Mouse (Mus musculus): Measurements from ENCODE around the gene Tmem40. TPM values are rescaled to one million over a fixed set of nuclear protein-coding genes. Genes with fewer than 3 reads are reported as not detected.

Gene Tmem40
- total RNA-seq, 2 experiments from 2014 or later, result 1.4 to 1.6 TPM

- intact Hi-C loops (cut with DNase I), result no loop called here
- DNase-seq (ENCODE audit: extremely low spot score in 1 of 2, low spot score in 2 of 2), result no peak
Observed at GRCm38 (mm10) chr6:115722246-115722645, 40.0 kb downstream of the Tmem40 start.

GRCm38 (mm10) chr6:115717715-115718558 is 44.3 kb downstream of the Tmem40 start:
- intact Hi-C loops (cut with DNase I), result no loop called here
- peak in 1 of 2 experiments; percentile 49 for DNase-seq (ENCODE audit: extremely low spot score in 1 of 2, low spot score in 2 of 2)

GRCm38 (mm10) chr6:115717101-115717652 is 45.0 kb downstream of the Tmem40 start:
- intact Hi-C loops (cut with DNase I), result no loop called here

GRCm38 (mm10) chr6:115711261-115711660 is 50.9 kb downstream of the Tmem40 start:
- intact Hi-C loops (cut with DNase I), result no loop called here
- DNase-seq (ENCODE audit: extremely low spot score in 1 of 2, low spot score in 2 of 2), result no peak

More at GRCm38 (mm10) chr6:115717101-115717652, 45.0 kb downstream of the Tmem40 start:
- DNase-seq (ENCODE audit: extremely low spot score in 1 of 2, low spot score in 2 of 2), result no peak

- intact Hi-C loops (cut with DNase I), result no loop called here
- DNase-seq (ENCODE audit: extremely low spot score in 1 of 2, low spot score in 2 of 2), result no peak
Observed at GRCm38 (mm10) chr6:115702901-115703300, 59.3 kb downstream of the Tmem40 start.

GRCm38 (mm10) chr6:115701302-115701701 is 60.9 kb downstream of the Tmem40 start:
- intact Hi-C loops (cut with DNase I), result no loop called here
- DNase-seq (ENCODE audit: extremely low spot score in 1 of 2, low spot score in 2 of 2), result no peak

GRCm38 (mm10) chr6:115700778-115701177 is 61.4 kb downstream of the Tmem40 start:
- DNase-seq (ENCODE audit: extremely low spot score in 1 of 2, low spot score in 2 of 2), result no peak
- intact Hi-C loops (cut with DNase I), result no loop called here

- DNase-seq (ENCODE audit: extremely low spot score in 1 of 2, low spot score in 2 of 2), result no peak
- intact Hi-C loops (cut with DNase I), result no loop called here
Observed at GRCm38 (mm10) chr6:115698699-115699098, 63.5 kb downstream of the Tmem40 start.

- no peak for DNase-seq (ENCODE audit: extremely low spot score in 1 of 2, low spot score in 2 of 2)
Observed at GRCm38 (mm10) chr6:115697739-115698558, 64.3 kb downstream of the Tmem40 start.

GRCm38 (mm10) chr6:115696707-115697215 is 65.4 kb downstream of the Tmem40 start:
- DNase-seq (ENCODE audit: extremely low spot score in 1 of 2, low spot score in 2 of 2), result no peak
- intact Hi-C loops (cut with DNase I), result no loop called here

More at GRCm38 (mm10) chr6:115697739-115698558, 64.3 kb downstream of the Tmem40 start:
- intact Hi-C loops (cut with DNase I), result no loop called here

- DNase-seq (ENCODE audit: extremely low spot score in 1 of 2, low spot score in 2 of 2), result no peak
Observed at GRCm38 (mm10) chr6:115695124-115695523, 67.1 kb downstream of the Tmem40 start.

GRCm38 (mm10) chr6:115694441-115694842 is 67.8 kb downstream of the Tmem40 start:
- DNase-seq (ENCODE audit: extremely low spot score in 1 of 2, low spot score in 2 of 2), result peak; percentile 36 to 57
- intact Hi-C loops (cut with DNase I), result no loop called here

More at GRCm38 (mm10) chr6:115695124-115695523, 67.1 kb downstream of the Tmem40 start:
- intact Hi-C loops (cut with DNase I), result no loop called here

- intact Hi-C loops (cut with DNase I), result no loop called here
- DNase-seq (ENCODE audit: extremely low spot score in 1 of 2, low spot score in 2 of 2), result no peak
Observed at GRCm38 (mm10) chr6:115692963-115693730, 69.1 kb downstream of the Tmem40 start.

GRCm38 (mm10) chr6:115692163-115692950 is 69.9 kb downstream of the Tmem40 start:
- intact Hi-C loops (cut with DNase I), result no loop called here
- no peak for DNase-seq (ENCODE audit: extremely low spot score in 1 of 2, low spot score in 2 of 2)

- intact Hi-C loops (cut with DNase I), result no loop called here
Observed at GRCm38 (mm10) chr6:115690105-115690504, 72.1 kb downstream of the Tmem40 start.

GRCm38 (mm10) chr6:115688589-115688988 is 73.6 kb downstream of the Tmem40 start:
- DNase-seq (ENCODE audit: extremely low spot score in 1 of 2, low spot score in 2 of 2), result no peak
- intact Hi-C loops (cut with DNase I), result no loop called here

More at GRCm38 (mm10) chr6:115690105-115690504, 72.1 kb downstream of the Tmem40 start:
- DNase-seq (ENCODE audit: extremely low spot score in 1 of 2, low spot score in 2 of 2), result no peak

- intact Hi-C loops (cut with DNase I), result no loop called here
- DNase-seq (ENCODE audit: extremely low spot score in 1 of 2, low spot score in 2 of 2), result no peak
Observed at GRCm38 (mm10) chr6:115687753-115688152, 74.5 kb downstream of the Tmem40 start.
